Comparison of ENCODE assay signal across 18 mouse cellular contexts in the genomic region with DNA sequence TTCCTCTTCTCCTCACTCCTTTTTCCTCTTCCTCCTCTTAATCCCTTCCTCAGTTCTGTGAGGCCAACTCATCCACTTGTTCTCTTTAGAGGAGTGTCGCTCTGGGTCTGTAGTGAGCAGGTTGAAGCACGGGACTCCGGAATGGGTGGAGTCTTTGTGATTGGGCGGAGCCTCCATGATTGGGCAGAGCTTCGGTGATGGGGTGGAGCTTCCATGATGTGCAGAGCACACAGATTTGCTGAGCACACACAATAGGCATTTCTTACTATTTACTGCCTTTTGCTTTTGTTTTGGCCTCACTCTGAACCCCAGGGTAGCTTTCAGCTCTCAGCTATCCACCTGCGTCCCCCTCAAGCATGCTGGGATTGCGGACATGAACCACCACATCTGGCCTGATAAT.
DNase-seq lines count a peak whose midpoint lies in the region; ATAC-seq and TF ChIP-seq lines count a peak whose summit lies in the region.
"Had no signal": no experiment of that assay in that cellular context is flagged by ENCODE, and none has a peak within 500 bp of the region (broad histone marks: within the 10 kb centered on the region; RNA-seq: fewer than 3 reads in every experiment).

No protein-coding gene starts in this region.

- peak; percentile 15 for DNase-seq in liver, adult 2 months (ENCODE audit: extremely low read depth, low read depth, low spot score)
- DNase-seq in liver, embryonic 11.5 days (ENCODE audit: low spot score), result no peak
- no peak for DNase-seq in testis, postnatal 14 days (ENCODE audit: low spot score)
- peak; percentile 78 for DNase-seq in ZHBTc4 (ENCODE audit: low read depth, low spot score)
- DNase-seq in gastrocnemius, adult 8-10 months (ENCODE audit: low spot score in 2 of 2), result no peak
- DNase-seq in heart, adult 2 months, result no peak
- DNase-seq: adrenal gland, adult 8-10 months; gastrocnemius, adult 2 months; gastrocnemius, postnatal 36 days; heart, adult 11 months; heart, postnatal 10 days; heart, postnatal 4 days had no signal

- H3K4me1 ChIP-seq in liver, adult 2 months (ENCODE audit: control insufficient read depth, insufficient read depth, low read length), result no peaks in the 10 kb centered on the region
- H3K4me1 ChIP-seq in liver, embryonic 11.5 days (replicated peaks; ENCODE audit: control insufficient read depth, insufficient read depth, low read length), result no peaks in the 10 kb centered on the region
- peaks cover 4% of the 10 kb centered on the region; the same call in 1 of the 2 replicates for H3K4me1 ChIP-seq in testis, adult 2 months (ENCODE audit: control insufficient read depth, insufficient read depth, low read length)
- no peaks in the 10 kb centered on the region for H3K4me1 ChIP-seq in heart, adult 2 months (ENCODE audit: control insufficient read depth, insufficient read depth, low read length)
- H3K4me1 ChIP-seq: intestine, embryonic 15.5 days had no signal

- no peak overlapping the region for H3K4me3 ChIP-seq in liver, adult 2 months (ENCODE audit: insufficient read depth, low read depth, low read length)
- H3K4me3 ChIP-seq in liver, embryonic 11.5 days (ENCODE audit: low read depth, low read length), result no peak overlapping the region
- H3K4me3 ChIP-seq in testis, adult 2 months (ENCODE audit: control insufficient read depth, low read depth, low read length), result peak overlapping the region; percentile 7; the same call in 1 of the 2 replicates
- no peak overlapping the region for H3K4me3 ChIP-seq in heart, adult 2 months
- H3K4me3 ChIP-seq: embryonic facial prominence, embryonic 13.5 days; forebrain, embryonic 13.5 days; gastrocnemius, adult 2 months; heart, embryonic 10.5 days; hindbrain, embryonic 13.5 days; intestine, embryonic 15.5 days had no signal

- no peak overlapping the region for H3K9ac ChIP-seq in liver, adult 2 months (ENCODE audit: low read depth, low read length)
- H3K9ac ChIP-seq in liver, embryonic 11.5 days (ENCODE audit: low read depth, low read length), result no peak overlapping the region
- no peak overlapping the region for H3K9ac ChIP-seq in heart, adult 2 months (ENCODE audit: low read depth, low read length)
- H3K9ac ChIP-seq: embryonic facial prominence, embryonic 13.5 days; forebrain, embryonic 13.5 days; hindbrain, embryonic 13.5 days; intestine, embryonic 15.5 days had no signal

- no peak for TF ChIP-seq CTCF in liver, adult 2 months (IDR thresholded peaks at IDR 0.05; ENCODE audit: low read depth, low read length)
- TF ChIP-seq CTCF in testis, adult 2 months (IDR thresholded peaks at IDR 0.05; ENCODE audit: control insufficient read depth, insufficient read depth, insufficient replicate concordance, low read depth, low read length), result no peak
- no peak for TF ChIP-seq CTCF in heart, adult 2 months (IDR thresholded peaks at IDR 0.05)

- intact Hi-C loops in heart, adult 2 months (cut with DNase I), result no loop called here

- no peak for TF ChIP-seq POLR2A in liver, adult 2 months (IDR thresholded peaks at IDR 0.05; ENCODE audit: extremely low read depth, insufficient read depth, low read length)
- TF ChIP-seq POLR2A in testis, adult 2 months (IDR thresholded peaks at IDR 0.05; ENCODE audit: control insufficient read depth, low read depth, low read length), result no peak
- no peak for TF ChIP-seq POLR2A in heart, adult 2 months (IDR thresholded peaks at IDR 0.05; ENCODE audit: insufficient read depth, low read depth, low read length)

- no peaks in the 10 kb centered on the region for H3K9me3 ChIP-seq in liver, embryonic 11.5 days (ENCODE audit: control insufficient read depth, low read length)
- H3K9me3 ChIP-seq: embryonic facial prominence, embryonic 13.5 days; forebrain, embryonic 13.5 days; heart, embryonic 10.5 days; hindbrain, embryonic 13.5 days; intestine, embryonic 15.5 days had no signal

- 58% methylated on average over 7 of the region's 7 CpGs for WGBS in liver, adult 2 months
- 44% methylated on average over 7 of the region's 7 CpGs for WGBS in liver, embryonic 11.5 days
- WGBS in heart, adult 2 months, result 60% methylated on average over 7 of the region's 7 CpGs

- H3K27me3 ChIP-seq in liver, adult 2 months (ENCODE audit: control insufficient read depth, insufficient read depth, low read length), result no peaks in the 10 kb centered on the region
- H3K27me3 ChIP-seq in liver, embryonic 11.5 days (replicated peaks; ENCODE audit: control insufficient read depth, insufficient read depth, low read length), result no peaks in the 10 kb centered on the region
- no peaks in the 10 kb centered on the region for H3K27me3 ChIP-seq in testis, adult 2 months (ENCODE audit: control insufficient read depth, insufficient read depth, low read length)
- H3K27me3 ChIP-seq in heart, adult 2 months (ENCODE audit: control insufficient read depth, insufficient read depth, low read length), result no peaks in the 10 kb centered on the region
- H3K27me3 ChIP-seq: embryonic facial prominence, embryonic 13.5 days; forebrain, embryonic 13.5 days; hindbrain, embryonic 13.5 days; intestine, embryonic 15.5 days had no signal

- no peak overlapping the region for H3K27ac ChIP-seq in liver, adult 2 months (replicated peaks; ENCODE audit: insufficient read depth, low read depth, low read length)
- no peak overlapping the region for H3K27ac ChIP-seq in liver, embryonic 11.5 days (ENCODE audit: low read depth, low read length)
- H3K27ac ChIP-seq in testis, adult 2 months (ENCODE audit: control insufficient read depth, insufficient read depth, low read depth, low read length), result no peak overlapping the region
- H3K27ac ChIP-seq in heart, adult 2 months, result no peak overlapping the region
- H3K27ac ChIP-seq: embryonic facial prominence, embryonic 13.5 days; forebrain, embryonic 13.5 days; gastrocnemius, adult 2 months; heart, embryonic 10.5 days; intestine, embryonic 15.5 days had no signal

- no peak for ATAC-seq in liver, embryonic 11.5 days (replicated peaks; ENCODE audit: low FRiP score)
- ATAC-seq: forebrain, embryonic 13.5 days; intestine, embryonic 15.5 days had no signal

- H3K36me3 ChIP-seq in liver, adult 2 months (ENCODE audit: control insufficient read depth, insufficient read depth, low read length), result no peaks in the 10 kb centered on the region
- H3K36me3 ChIP-seq in liver, embryonic 11.5 days (ENCODE audit: control insufficient read depth, insufficient read depth, low read length), result no peaks in the 10 kb centered on the region
- H3K36me3 ChIP-seq in testis, adult 2 months (ENCODE audit: control insufficient read depth, insufficient read depth, low read length), result no peaks in the 10 kb centered on the region
- no peaks in the 10 kb centered on the region for H3K36me3 ChIP-seq in heart, adult 2 months (ENCODE audit: control insufficient read depth, insufficient read depth, low read length)
- H3K36me3 ChIP-seq: embryonic facial prominence, embryonic 13.5 days; heart, embryonic 10.5 days; intestine, embryonic 15.5 days had no signal

- H3K79me2 ChIP-seq in liver, adult 2 months (ENCODE audit: control insufficient read depth, insufficient read depth, low read length), result no peaks in the 10 kb centered on the region
- H3K79me2 ChIP-seq in heart, adult 2 months (replicated peaks; ENCODE audit: control insufficient read depth, insufficient read depth, low read length), result no peaks in the 10 kb centered on the region

- no peak for TF ChIP-seq EP300 in heart, adult 2 months (IDR thresholded peaks at IDR 0.05; ENCODE audit: insufficient read depth, low read depth, low read length)

- no peak overlapping the region for H3K4me2 ChIP-seq in liver, embryonic 11.5 days
- H3K4me2 ChIP-seq: embryonic facial prominence, embryonic 13.5 days; forebrain, embryonic 13.5 days; hindbrain, embryonic 13.5 days; intestine, embryonic 15.5 days had no signal

Comparison
In these comparisons a context has a peak if more than half of its experiments do, and no peak if none do; other contexts are left out.
1. DNase-seq: peak in liver, adult 2 months (single experiment) and ZHBTc4 (single experiment); none in liver, embryonic 11.5 days (single experiment), testis, postnatal 14 days (single experiment), gastrocnemius, adult 8-10 months (0 of 2) and heart, adult 2 months (0 of 2).